Mouse (Mus musculus): ENCODE results near the gene Olfr771.

GRCm38 (mm10) chr10:129164651-129165050, at the start of gene Olfr771:
- TF ChIP-seq POLR2A (IDR thresholded peaks at IDR 0.05; ENCODE audit: borderline replicate concordance, low read depth, low read length) (no peak), CTCF (IDR thresholded peaks at IDR 0.05; ENCODE audit: low read depth, low read length) (no peak)

Measured in bone marrow macrophage, adult 2 months (primary cell).